Mouse (Mus musculus): ENCODE results near the gene Dnajc14. TPM values are rescaled to one million over a fixed set of nuclear protein-coding genes. Genes with fewer than 3 reads are reported as not detected.

Gene Dnajc14
- polyA plus RNA-seq, 1 experiment from 2014 or later, result 27.9 TPM

DNA sequence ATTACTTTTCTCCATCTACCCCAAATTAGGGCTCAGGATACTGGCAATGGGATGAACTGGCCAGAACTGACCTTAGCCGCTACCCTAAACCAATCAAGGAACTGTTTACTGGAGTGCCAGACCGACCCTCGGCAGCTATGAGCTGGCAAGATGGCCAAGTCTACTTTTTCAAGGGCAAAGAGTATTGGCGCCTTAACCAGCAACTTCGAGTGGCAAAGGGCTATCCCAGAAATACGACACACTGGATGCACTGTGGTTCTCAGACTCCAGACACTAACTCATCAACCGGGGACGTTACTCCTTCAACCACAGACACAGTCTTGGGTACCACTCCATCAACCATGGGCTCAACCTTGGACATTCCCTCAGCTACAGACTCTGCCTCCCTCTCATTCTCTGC is 5.2 kb upstream of the Dnajc14 start:
- H3K27ac ChIP-seq, result no peak overlapping the region
- ATAC-seq, result no peak
- peaks cover 8% of the 10 kb centered on the region for H3K27me3 ChIP-seq (replicated peaks)
- no peaks in the 10 kb centered on the region for H3K9me3 ChIP-seq (replicated peaks)
- H3K4me3 ChIP-seq, result no peak overlapping the region
- no peak overlapping the region for H3K4me2 ChIP-seq
- peaks cover 12% of the 10 kb centered on the region for H3K4me1 ChIP-seq
- 77% methylated on average over 8 of the region's 8 CpGs for WGBS (ENCODE audit: insufficient replicate concordance)
- no peak overlapping the region for H3K9ac ChIP-seq
- H3K36me3 ChIP-seq, result peaks cover 26% of the 10 kb centered on the region

GRCm38 (mm10) chr10:128801981-128802495 is 1.8 kb upstream of the Dnajc14 start:
- no peak overlapping the region for H3K4me3 ChIP-seq
- H3K4me1 ChIP-seq, result peaks cover 30% of the 10 kb centered on the region
- H3K27ac ChIP-seq, result no peak overlapping the region
- WGBS (ENCODE audit: insufficient replicate concordance), result 88% methylated on average over 16 of the region's 16 CpGs
- ATAC-seq, result no peak
- peaks cover 25% of the 10 kb centered on the region for H3K36me3 ChIP-seq
- H3K27me3 ChIP-seq (replicated peaks), result peaks cover 4% of the 10 kb centered on the region
- no peak overlapping the region for H3K4me2 ChIP-seq
- no peak overlapping the region for H3K9ac ChIP-seq
- no peaks in the 10 kb centered on the region for H3K9me3 ChIP-seq (replicated peaks)

GRCm38 (mm10) chr10:128802956-128803355 is 906 bp upstream of the Dnajc14 start:
- peaks cover 4% of the 10 kb centered on the region for H3K27me3 ChIP-seq (replicated peaks)
- no peak for ATAC-seq
- H3K4me3 ChIP-seq, result peak overlapping the region; percentile 82; the same call in 1 of the 2 replicates
- peaks cover 33% of the 10 kb centered on the region for H3K36me3 ChIP-seq
- H3K9ac ChIP-seq, result no peak overlapping the region
- H3K4me1 ChIP-seq, result peaks cover 39% of the 10 kb centered on the region
- H3K4me2 ChIP-seq, result peak overlapping the region; percentile 94
- no peaks in the 10 kb centered on the region for H3K9me3 ChIP-seq (replicated peaks)
- 61% methylated on average over 4 of the region's 4 CpGs for WGBS (ENCODE audit: insufficient replicate concordance)
- peak overlapping the region; percentile 93; the same call in 1 of the 2 replicates for H3K27ac ChIP-seq

DNA sequence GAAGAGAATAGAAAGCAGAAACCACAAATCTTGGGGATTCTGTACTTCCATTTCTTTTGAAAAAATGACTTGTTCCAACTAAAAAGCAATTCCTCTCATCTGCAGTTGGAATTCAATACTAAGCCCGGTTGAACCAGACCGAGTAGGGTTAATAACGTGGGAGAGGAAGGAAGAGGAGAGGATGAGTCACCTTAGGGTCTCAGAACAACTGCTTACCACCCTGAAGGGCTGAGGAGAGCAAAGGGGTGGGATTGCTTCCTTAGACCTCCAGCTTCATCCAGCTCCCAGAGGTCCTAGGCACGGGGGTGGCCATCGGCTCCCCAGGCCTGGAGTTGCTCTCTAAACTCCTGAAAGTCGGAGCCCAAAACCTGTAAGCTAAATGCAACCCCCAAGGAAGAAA is 501 bp upstream of the Dnajc14 start:
- H3K4me1 ChIP-seq, result peaks cover 43% of the 10 kb centered on the region
- H3K27ac ChIP-seq, result peak overlapping the region; percentile 93; the same call in 1 of the 2 replicates
- H3K4me2 ChIP-seq, result peak overlapping the region; percentile 94
- peaks cover 4% of the 10 kb centered on the region for H3K27me3 ChIP-seq (replicated peaks)
- no peak for ATAC-seq
- no peaks in the 10 kb centered on the region for H3K9me3 ChIP-seq (replicated peaks)
- peaks cover 37% of the 10 kb centered on the region for H3K36me3 ChIP-seq
- peak overlapping the region; percentile 88; the same call in 1 of the 2 replicates for H3K9ac ChIP-seq
- H3K4me3 ChIP-seq, result peak overlapping the region; percentile 82
- 8% methylated on average over 6 of the region's 6 CpGs for WGBS (ENCODE audit: insufficient replicate concordance)

- peak within 1 kb of the TSS; percentile 93 for H3K27ac ChIP-seq
- H3K4me1 ChIP-seq, result peaks cover 54% of the 10 kb centered on the region
- H3K9ac ChIP-seq, result peak within 1 kb of the TSS; percentile 88
- peak; percentile 46 for ATAC-seq
- WGBS (ENCODE audit: insufficient replicate concordance), result under 1% methylated on average over 28 of the region's 28 CpGs
- peaks cover 42% of the 10 kb centered on the region for H3K36me3 ChIP-seq
- H3K9me3 ChIP-seq (replicated peaks), result no peaks in the 10 kb centered on the region
- peak within 1 kb of the TSS; percentile 94 for H3K4me2 ChIP-seq
- H3K4me3 ChIP-seq, result peak within 1 kb of the TSS; percentile 82
- peaks cover 4% of the 10 kb centered on the region for H3K27me3 ChIP-seq (replicated peaks)
These were observed 619 bp downstream of the Dnajc14 start, which contains the start of gene Tmem198b for GRCm38 (mm10) chr10:128804271-128805091. Gene Tmem198b (minus strand): TSS chr10:128804370.

DNA sequence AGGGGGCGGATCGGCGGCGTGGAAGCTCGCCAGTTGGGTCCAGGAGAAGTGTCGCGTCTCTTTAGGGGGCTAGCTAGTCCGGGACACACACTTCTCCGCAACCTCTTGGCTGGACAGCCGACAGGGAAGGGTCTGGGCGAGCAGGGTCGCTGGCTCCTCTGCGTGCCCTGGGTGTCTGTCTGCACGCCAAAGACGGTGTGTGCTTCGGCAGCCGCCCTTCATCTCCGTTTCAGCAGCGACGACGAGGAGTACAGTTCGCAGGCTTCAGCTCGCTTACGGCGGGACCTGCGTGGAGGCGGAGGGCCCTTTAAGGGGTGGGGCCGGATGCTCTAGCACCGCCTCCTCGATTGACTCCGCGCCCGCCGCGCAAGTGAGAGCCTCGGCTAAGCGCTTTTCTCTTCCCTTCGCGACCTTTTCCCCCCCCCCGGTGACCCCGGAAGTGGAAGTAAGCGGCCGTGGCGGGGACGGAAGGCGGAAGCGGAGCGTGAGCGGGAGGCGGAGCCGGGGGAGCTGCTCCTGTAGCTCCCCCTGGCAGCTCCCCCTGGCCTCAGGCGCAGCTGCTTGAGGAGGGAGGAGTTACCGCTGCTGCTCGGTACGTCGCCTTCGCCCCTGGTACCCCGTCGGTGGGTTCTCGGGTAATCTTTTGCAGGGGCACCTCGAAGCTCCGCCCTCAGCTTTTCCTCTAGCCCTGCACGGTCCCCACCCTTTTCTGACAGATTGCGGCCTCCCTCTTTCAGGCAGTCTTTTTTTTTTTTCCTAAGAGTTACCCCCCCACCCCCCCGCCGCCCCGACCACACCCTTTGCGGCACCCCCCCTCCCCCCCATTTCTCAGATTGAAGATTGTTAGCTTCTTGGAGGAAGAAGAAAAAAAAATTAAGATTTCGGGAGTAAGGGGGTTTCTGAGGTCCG is 1.5 kb downstream of the Dnajc14 start:
- no peaks in the 10 kb centered on the region for H3K9me3 ChIP-seq (replicated peaks)
- H3K4me3 ChIP-seq, result peak overlapping the region; percentile 82
- peaks cover 58% of the 10 kb centered on the region for H3K4me1 ChIP-seq
- WGBS (ENCODE audit: insufficient replicate concordance), result under 1% methylated on average over 63 of the region's 70 CpGs
- H3K27me3 ChIP-seq (replicated peaks), result peaks cover 4% of the 10 kb centered on the region
- peak overlapping the region; percentile 88 for H3K9ac ChIP-seq
- H3K27ac ChIP-seq, result peak overlapping the region; percentile 93
- peak overlapping the region; percentile 94 for H3K4me2 ChIP-seq
- peaks cover 37% of the 10 kb centered on the region for H3K36me3 ChIP-seq
- peak; percentile 96 for ATAC-seq

GRCm38 (mm10) chr10:128806086-128806485 is 2.2 kb downstream of the Dnajc14 start:
- WGBS (ENCODE audit: insufficient replicate concordance), result 48% methylated on average over 6 of the region's 6 CpGs
- H3K36me3 ChIP-seq, result peaks cover 32% of the 10 kb centered on the region
- peak overlapping the region; percentile 88 for H3K9ac ChIP-seq
- H3K4me1 ChIP-seq, result peaks cover 60% of the 10 kb centered on the region
- peaks cover 4% of the 10 kb centered on the region for H3K27me3 ChIP-seq (replicated peaks)
- no peak for ATAC-seq
- peak overlapping the region; percentile 94 for H3K4me2 ChIP-seq
- peak overlapping the region; percentile 93 for H3K27ac ChIP-seq
- H3K9me3 ChIP-seq (replicated peaks), result no peaks in the 10 kb centered on the region
- peak overlapping the region; percentile 82 for H3K4me3 ChIP-seq

GRCm38 (mm10) chr10:128807018-128807417 is 3.2 kb downstream of the Dnajc14 start:
- Histone ChIP-seq H3K9me3 (replicated peaks) (no peaks in the 10 kb centered on the region), H3K4me1 (peaks cover 60% of the 10 kb centered on the region), H3K9ac (peak overlapping the region; percentile 49), H3K36me3 (peaks cover 32% of the 10 kb centered on the region), H3K4me2 (peak overlapping the region; percentile 94), H3K27ac (peak overlapping the region; percentile 13; the same call in 1 of the 2 replicates), H3K27me3 (replicated peaks) (peaks cover 4% of the 10 kb centered on the region), H3K4me3 (peak overlapping the region; percentile 82)
- no peak for ATAC-seq
- WGBS (ENCODE audit: insufficient replicate concordance), result 79% methylated on average over 8 of the region's 8 CpGs

DNA sequence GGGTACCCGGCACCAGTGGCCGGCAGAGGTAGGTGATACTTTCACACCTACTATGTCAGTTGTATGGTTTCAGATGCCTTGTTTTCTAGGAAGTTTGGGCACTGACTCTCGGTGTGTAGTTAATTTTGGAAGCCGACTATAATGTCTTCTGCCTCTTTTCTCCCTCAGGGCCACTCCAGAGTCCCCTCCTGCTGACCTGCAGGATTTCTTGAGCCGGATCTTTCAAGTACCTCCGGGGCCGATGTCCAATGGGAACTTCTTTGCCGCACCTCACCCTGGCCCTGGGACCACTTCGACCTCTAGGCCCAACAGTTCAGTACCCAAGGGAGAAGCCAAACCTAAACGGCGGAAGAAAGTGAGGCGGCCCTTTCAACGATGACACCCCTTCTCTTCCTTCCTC is 13.2 kb downstream of the Dnajc14 start, which contains the start of gene Sarnp:
Sarnp (plus strand) TSS at position 301 of the 400 bp plus-strand sequence.
- Histone ChIP-seq H3K9ac (no peak within 1 kb of the TSS), H3K27ac (no peak within 1 kb of the TSS), H3K4me3 (no peak within 1 kb of the TSS), H3K27me3 (replicated peaks) (no peaks in the 10 kb centered on the region), H3K4me1 (peaks cover 14% of the 10 kb centered on the region), H3K4me2 (no peak within 1 kb of the TSS), H3K36me3 (peaks cover 67% of the 10 kb centered on the region), H3K9me3 (replicated peaks) (no peaks in the 10 kb centered on the region)
- no peak for ATAC-seq
- WGBS (ENCODE audit: insufficient replicate concordance), result 86% methylated on average over 13 of the region's 13 CpGs

GRCm38 (mm10) chr10:128820217-128820616 is 16.4 kb downstream of the Dnajc14 start:
- Histone ChIP-seq H3K36me3 (peaks cover 58% of the 10 kb centered on the region), H3K4me3 (peak overlapping the region; percentile 92), H3K27me3 (replicated peaks) (no peaks in the 10 kb centered on the region), H3K9ac (peak overlapping the region; percentile 75), H3K27ac (no peak overlapping the region), H3K4me2 (peak overlapping the region; percentile 87), H3K9me3 (replicated peaks) (no peaks in the 10 kb centered on the region), H3K4me1 (peaks cover 30% of the 10 kb centered on the region)
- WGBS (ENCODE audit: insufficient replicate concordance), result 85% methylated on average over 4 of the region's 4 CpGs
- ATAC-seq, result no peak

GRCm38 (mm10) chr10:128821358-128822056 is 17.6 kb downstream of the Dnajc14 start, which contains the start of gene Ormdl2:
Gene Ormdl2 (minus strand): TSS chr10:128821645.
- Histone ChIP-seq H3K27me3 (replicated peaks) (no peaks in the 10 kb centered on the region), H3K4me2 (peak within 1 kb of the TSS; percentile 87), H3K9me3 (replicated peaks) (no peaks in the 10 kb centered on the region), H3K9ac (peak within 1 kb of the TSS; percentile 89), H3K4me3 (peak within 1 kb of the TSS; percentile 92), H3K4me1 (peaks cover 30% of the 10 kb centered on the region), H3K27ac (peak within 1 kb of the TSS; percentile 79), H3K36me3 (peaks cover 55% of the 10 kb centered on the region)
- under 1% methylated on average over 46 of the region's 46 CpGs for WGBS (ENCODE audit: insufficient replicate concordance)
- peak; percentile 99 for ATAC-seq

All from liver, embryonic 12.5 days (tissue).